ENCODE assay signal across 28 mouse cellular contexts in genomic region chr19:56238501-56238900, GRCm38 (mm10). TPM values are rescaled to one million over a fixed set of nuclear protein-coding genes. Genes with fewer than 3 reads are reported as not detected.
DNase-seq lines count a peak whose midpoint lies in the region; ATAC-seq and TF ChIP-seq lines count a peak whose summit lies in the region.
"Had no signal": no experiment of that assay in that cellular context is flagged by ENCODE, and none has a peak within 500 bp of the region (broad histone marks: within the 10 kb centered on the region; RNA-seq: fewer than 3 reads in every experiment).

No protein-coding gene starts in this region.

- DNase-seq in kidney, postnatal 10 days = peak; percentile 73
- DNase-seq in kidney, adult 2 months = no peak
- peak; percentile 53 to 58 for DNase-seq in kidney, postnatal 4 days
- no peak for DNase-seq in kidney, adult 8-10 months
- peak; percentile 68 for DNase-seq in lung, postnatal 10 days
- DNase-seq in lung, postnatal 25 days (ENCODE audit: low spot score) = no peak
- DNase-seq in lung, postnatal 4 days = peak; percentile 37 to 71
- DNase-seq: adrenal gland, adult 2 months; adrenal gland, postnatal 14 days; cerebellum, adult 11 months; cerebellum, adult 2 months; cerebellum, adult 9-11 months; cerebellum, postnatal 25 days; embryo, embryonic 11 days; gastrocnemius, postnatal 10 days; gastrocnemius, postnatal 36 days; heart, adult 2 months; heart, postnatal 14 days; heart, postnatal 4 days had no signal

- no peak overlapping the region for H3K4me3 ChIP-seq in kidney, adult 2 months (ENCODE audit: insufficient read depth, low read depth, low read length)
- H3K4me3 ChIP-seq in intestine, embryonic 16.5 days (ENCODE audit: low read length) = no peak overlapping the region
- H3K4me3 ChIP-seq: forebrain, embryonic 10.5 days; forebrain, embryonic 13.5 days; heart, adult 2 months; heart, embryonic 10.5 days; heart, embryonic 13.5 days had no signal

- 63% methylated on average over 4 of the region's 4 CpGs for WGBS in kidney, adult 2 months
- WGBS in intestine, embryonic 16.5 days = 67% methylated on average over 4 of the region's 4 CpGs

- H3K9me3 ChIP-seq in intestine, embryonic 16.5 days (ENCODE audit: control insufficient read depth, low read length) = no peaks in the 10 kb centered on the region
- H3K9me3 ChIP-seq: forebrain, embryonic 10.5 days; forebrain, embryonic 13.5 days; heart, embryonic 10.5 days; heart, embryonic 13.5 days had no signal

- H3K4me1 ChIP-seq in kidney, adult 2 months (ENCODE audit: control insufficient read depth, insufficient read depth, low read length) = no peaks in the 10 kb centered on the region
- H3K4me1 ChIP-seq in intestine, embryonic 16.5 days (ENCODE audit: control insufficient read depth, insufficient read depth, low read length) = no peaks in the 10 kb centered on the region
- H3K4me1 ChIP-seq: heart, embryonic 10.5 days had no signal

- no peak overlapping the region for H3K27ac ChIP-seq in kidney, adult 2 months (ENCODE audit: insufficient read depth, low read depth, low read length)
- no peak overlapping the region for H3K27ac ChIP-seq in intestine, embryonic 16.5 days (ENCODE audit: low read length)
- H3K27ac ChIP-seq: forebrain, embryonic 10.5 days; forebrain, embryonic 13.5 days; heart, adult 2 months; heart, embryonic 10.5 days; heart, embryonic 13.5 days had no signal

- H3K27me3 ChIP-seq in kidney, adult 2 months (replicated peaks; ENCODE audit: control insufficient read depth, insufficient read depth, low read length) = no peaks in the 10 kb centered on the region
- no peaks in the 10 kb centered on the region for H3K27me3 ChIP-seq in intestine, embryonic 16.5 days (replicated peaks; ENCODE audit: control insufficient read depth, insufficient read depth, low read length)
- H3K27me3 ChIP-seq: forebrain, embryonic 13.5 days; heart, embryonic 13.5 days had no signal

- no peak overlapping the region for H3K9ac ChIP-seq in intestine, embryonic 16.5 days (ENCODE audit: low read depth, low read length)
- H3K9ac ChIP-seq: forebrain, embryonic 13.5 days; heart, embryonic 13.5 days had no signal

- TF ChIP-seq CTCF in kidney, adult 2 months (conservative IDR thresholded peaks at IDR 0.05; ENCODE audit: insufficient read depth, insufficient read length, low read depth, low read length) = no peak

- H3K4me2 ChIP-seq in intestine, embryonic 16.5 days (ENCODE audit: low read depth, low read length) = no peak overlapping the region
- H3K4me2 ChIP-seq: forebrain, embryonic 13.5 days; heart, embryonic 13.5 days had no signal

- H3K36me3 ChIP-seq in kidney, adult 2 months (ENCODE audit: control insufficient read depth, insufficient read depth, low read length) = no peaks in the 10 kb centered on the region
- H3K36me3 ChIP-seq in intestine, embryonic 16.5 days (ENCODE audit: control insufficient read depth, insufficient read depth, low read length) = no peaks in the 10 kb centered on the region
- H3K36me3 ChIP-seq: forebrain, embryonic 10.5 days; heart, embryonic 10.5 days; heart, embryonic 13.5 days had no signal

- no peak for TF ChIP-seq POLR2A in kidney, adult 2 months (IDR thresholded peaks at IDR 0.05; ENCODE audit: low read depth, low read length)

- no peak for ATAC-seq in intestine, embryonic 16.5 days
- ATAC-seq: CD4-positive, CD25-positive, alpha-beta regulatory T cell, adult 4 months; forebrain, embryonic 13.5 days; forebrain, embryonic 16.5 days had no signal

RNA-seq across cellular contexts. Expression of gene Habp2, which starts 48.4 kb away (rescaled TPM):
- polyA plus RNA-seq in kidney, adult 2 months (2012; rRNA removed) = 303 and 362 TPM in 2 replicates
- polyA plus RNA-seq in intestine, embryonic 16.5 days (2015; fragmentation: Nextera tagmentation; extraction: Ambion mirVana) = 10.1 and 12.7 TPM in 2 replicates
- polyA plus RNA-seq: cerebellum, adult 2 months; embryonic facial prominence, embryonic 11.5 days; forebrain, embryonic 10.5 days; heart, adult 2 months; hindbrain, embryonic 11.5 days had no signal

Comparison
In these comparisons a context has a peak if more than half of its experiments do, and no peak if none do; other contexts are left out.
1. DNase-seq: peak in kidney, postnatal 10 days (single experiment), kidney, postnatal 4 days (2 of 2), lung, postnatal 10 days (single experiment) and lung, postnatal 4 days (2 of 2); none in kidney, adult 2 months (single experiment), kidney, adult 8-10 months (0 of 2) and lung, postnatal 25 days (single experiment).
2. RNA of gene Habp2, which starts 48.4 kb away (polyA plus RNA-seq): 303 to 362 TPM in kidney, adult 2 months; 10.1 to 12.7 TPM in intestine, embryonic 16.5 days; every median in the first group is over 10 times any median in the second.